Mouse (Mus musculus): Measurements from ENCODE around the gene Gpbar1. TPM values are rescaled to one million over a fixed set of nuclear protein-coding genes. Genes with fewer than 3 reads are reported as not detected.
"Not testable (repeated sequence)": the region's sequence is repeated elsewhere in the genome, so short reads cannot be mapped to it uniquely, and the experiment has no call there.

Gpbar1 gene
- polyA plus RNA-seq, 1 experiment, result 0.10 TPM

DNA sequence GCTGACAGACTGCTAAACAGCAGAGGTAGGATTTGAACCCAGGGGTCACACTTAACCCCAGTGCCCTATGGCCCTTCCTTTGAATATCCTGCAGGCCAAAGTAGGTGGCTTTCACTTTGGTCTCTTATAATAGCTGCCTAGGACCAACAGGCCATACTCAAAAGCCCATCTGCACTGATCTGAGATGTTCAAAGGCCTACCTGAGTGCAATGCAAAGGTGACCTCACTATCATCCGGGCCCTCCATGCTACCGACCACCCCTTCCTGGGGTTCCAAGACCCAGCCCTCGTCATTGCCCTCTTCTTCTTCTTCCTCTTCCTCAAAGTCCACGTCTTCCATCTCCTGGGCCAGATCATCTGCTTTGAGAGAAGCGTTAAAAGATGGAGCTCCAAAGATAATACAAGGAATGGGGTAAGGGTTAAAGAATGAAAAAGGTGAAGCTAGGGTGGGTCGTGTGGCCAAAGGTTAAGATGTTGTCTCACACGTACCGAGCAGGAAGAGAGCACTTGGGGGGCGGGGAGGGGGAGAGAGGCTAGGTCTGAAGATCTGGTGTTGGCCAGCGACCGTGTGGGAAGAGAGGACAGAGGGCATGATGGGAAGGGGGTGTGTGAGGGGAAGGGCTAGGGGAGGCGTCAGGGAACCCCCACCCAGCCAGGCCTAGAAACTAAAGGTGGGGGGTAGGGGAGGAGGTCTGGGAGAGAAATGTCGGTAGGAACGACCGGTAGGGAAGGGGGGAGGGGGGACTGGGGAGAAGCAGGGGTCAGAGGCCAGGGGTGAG, 5.5 kb downstream of the Gpbar1 start:
- Histone ChIP-seq H3K27me3 (ENCODE audit: control insufficient read depth, insufficient read depth, low read length) (no peaks in the 10 kb centered on the region), H3K36me3 (ENCODE audit: control insufficient read depth, insufficient read depth, low read length) (peaks cover 14% of the 10 kb centered on the region), H3K4me3 (ENCODE audit: control insufficient read depth, low read depth, low read length) (peak overlapping the region; percentile 96), H3K4me1 (ENCODE audit: control insufficient read depth, insufficient read depth, low read length) (peaks cover 8% of the 10 kb centered on the region), H3K27ac (ENCODE audit: control insufficient read depth, insufficient read depth, low read depth, low read length) (peak overlapping the region; percentile 92)
- TF ChIP-seq CTCF (IDR thresholded peaks at IDR 0.05; ENCODE audit: control insufficient read depth, insufficient read depth, insufficient replicate concordance, low read depth, low read length), result no peak
- TF ChIP-seq POLR2A (IDR thresholded peaks at IDR 0.05; ENCODE audit: control insufficient read depth, low read depth, low read length), result no peak

DNA sequence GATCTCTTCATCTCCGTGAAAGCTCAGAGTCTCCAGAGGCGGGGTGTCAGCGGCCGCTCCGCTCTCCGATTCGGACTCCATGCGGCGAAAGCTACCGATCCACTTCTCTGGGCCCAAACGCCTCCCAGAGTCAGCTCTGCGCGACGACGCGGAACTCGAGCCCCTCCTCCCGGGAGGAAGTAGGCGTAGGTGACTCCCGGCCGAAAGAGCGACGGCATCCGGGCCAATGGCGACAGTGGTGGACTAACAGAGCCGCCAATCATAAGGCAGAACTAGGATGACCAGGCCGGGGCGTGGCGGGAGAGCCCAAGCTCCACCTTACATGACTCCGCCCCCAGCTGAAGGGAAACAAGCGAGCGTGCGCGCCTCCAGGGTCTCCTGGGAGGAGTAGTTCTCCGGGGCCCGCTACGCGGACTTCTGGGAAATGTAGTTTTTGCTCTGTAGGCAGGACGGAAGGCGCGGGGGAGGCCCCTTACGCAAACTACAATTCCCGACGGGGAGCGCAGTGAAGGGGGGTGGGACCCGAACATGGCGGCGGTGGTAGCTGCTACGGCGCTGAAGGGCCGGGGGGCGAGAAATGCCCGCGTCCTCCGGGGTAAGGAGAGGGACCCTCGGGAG, 6.3 kb downstream of the Gpbar1 start, which contains the start of the genes Aamp and Pnkd:
TSS of gene Aamp (minus strand) at position 196 of the 618 bp plus-strand sequence.
TSS of gene Pnkd (plus strand) at position 388 of the 618 bp plus-strand sequence.
- Histone ChIP-seq H3K36me3 (ENCODE audit: control insufficient read depth, insufficient read depth, low read length) (peaks cover 14% of the 10 kb centered on the region), H3K27ac (ENCODE audit: control insufficient read depth, insufficient read depth, low read depth, low read length) (peak within 1 kb of the TSS; percentile 92), H3K4me3 (ENCODE audit: control insufficient read depth, low read depth, low read length) (peak within 1 kb of the TSS; percentile 96), H3K4me1 (ENCODE audit: control insufficient read depth, insufficient read depth, low read length) (peaks cover 8% of the 10 kb centered on the region), H3K27me3 (ENCODE audit: control insufficient read depth, insufficient read depth, low read length) (no peaks in the 10 kb centered on the region)
- TF ChIP-seq POLR2A (IDR thresholded peaks at IDR 0.05; ENCODE audit: control insufficient read depth, low read depth, low read length) (peak; percentile 77), CTCF (IDR thresholded peaks at IDR 0.05; ENCODE audit: control insufficient read depth, insufficient read depth, insufficient replicate concordance, low read depth, low read length) (peak; percentile 4; the same call in 1 of the 2 replicates)

DNA sequence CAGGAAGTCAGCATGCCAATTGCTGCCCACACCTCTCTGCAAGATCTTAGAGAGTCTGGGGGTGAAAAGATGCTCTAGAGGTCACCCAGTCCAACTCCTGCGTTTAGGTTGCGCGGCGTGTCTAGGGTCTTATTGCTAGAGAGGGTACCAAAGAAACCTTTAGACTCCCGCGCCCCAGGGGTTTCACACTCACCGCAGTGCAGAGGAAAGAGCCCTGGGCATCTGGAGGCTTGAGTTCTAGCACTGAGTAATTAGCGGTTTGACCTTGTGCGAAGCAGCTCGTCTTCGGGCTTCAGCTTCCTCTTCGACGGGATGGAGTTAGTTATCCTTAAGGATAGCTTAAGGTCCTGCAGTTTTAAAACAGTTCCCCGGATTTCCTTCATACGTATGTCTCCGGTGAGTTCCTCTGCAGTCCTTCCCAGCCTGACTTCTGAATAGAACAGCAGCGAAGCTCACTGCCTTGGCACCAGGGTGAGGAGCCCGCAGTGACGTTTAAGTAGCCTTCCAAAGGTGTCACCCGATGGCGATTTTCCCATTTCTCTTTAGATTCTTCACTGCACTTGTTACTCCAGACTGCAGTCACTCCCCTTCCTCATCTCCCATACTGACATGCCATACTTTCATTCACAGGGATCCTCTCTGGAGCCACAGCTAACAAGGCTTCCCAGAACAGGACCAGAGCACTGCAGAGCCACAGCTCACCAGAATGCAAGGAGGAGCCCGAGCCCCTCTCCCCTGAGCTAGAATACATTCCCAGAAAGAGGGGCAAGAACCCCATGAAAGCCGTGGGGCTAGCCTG, 7.1 kb downstream of the Gpbar1 start:
- peaks cover 12% of the 10 kb centered on the region for H3K36me3 ChIP-seq (ENCODE audit: control insufficient read depth, insufficient read depth, low read length)
- H3K27me3 ChIP-seq (ENCODE audit: control insufficient read depth, insufficient read depth, low read length), result no peaks in the 10 kb centered on the region
- peaks cover 8% of the 10 kb centered on the region for H3K4me1 ChIP-seq (ENCODE audit: control insufficient read depth, insufficient read depth, low read length)
- peak overlapping the region; percentile 62 for H3K27ac ChIP-seq (ENCODE audit: control insufficient read depth, insufficient read depth, low read depth, low read length)
- peak overlapping the region; percentile 96 for H3K4me3 ChIP-seq (ENCODE audit: control insufficient read depth, low read depth, low read length)
- no peak for TF ChIP-seq CTCF (IDR thresholded peaks at IDR 0.05; ENCODE audit: control insufficient read depth, insufficient read depth, insufficient replicate concordance, low read depth, low read length)
- no peak for TF ChIP-seq POLR2A (IDR thresholded peaks at IDR 0.05; ENCODE audit: control insufficient read depth, low read depth, low read length)

DNA sequence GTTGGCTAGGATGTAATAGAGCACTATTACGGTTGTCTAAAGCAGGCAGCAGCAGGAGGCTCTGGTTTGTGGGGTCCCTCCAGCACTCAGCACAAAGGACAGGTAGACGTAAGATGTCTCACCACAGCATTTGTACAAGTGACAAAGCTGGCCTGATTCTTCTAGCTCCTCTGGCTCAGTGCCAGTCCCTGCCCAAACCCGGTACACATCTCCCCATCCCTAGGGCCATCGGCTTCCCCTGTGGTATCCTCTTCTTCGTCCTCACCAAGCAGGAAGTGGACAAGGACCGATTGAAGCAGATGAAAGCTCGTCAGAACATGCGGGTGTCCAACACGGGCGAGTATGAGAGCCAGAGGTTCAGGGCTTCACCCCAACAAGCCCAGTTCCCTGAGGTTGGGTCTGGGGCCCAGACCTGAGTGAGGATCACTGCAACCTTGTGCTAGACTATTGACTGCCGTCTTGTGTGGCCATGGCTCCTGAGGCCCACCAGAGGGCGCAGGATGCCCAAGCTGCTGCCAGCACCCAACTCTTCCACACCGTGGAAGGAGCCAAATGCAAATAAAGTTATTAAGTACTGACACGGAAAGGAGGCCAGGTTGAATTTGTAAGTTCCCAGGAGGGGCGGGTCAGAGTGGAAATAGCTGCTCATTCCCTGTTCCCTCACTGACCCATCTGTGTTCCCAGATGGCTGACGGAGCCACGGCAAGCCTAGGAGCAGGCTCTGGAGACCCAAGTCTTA, 8.7 kb downstream of the Gpbar1 start:
- not testable (repeated sequence) for H3K4me3 ChIP-seq (ENCODE audit: control insufficient read depth, low read depth, low read length); H3K36me3 ChIP-seq (ENCODE audit: control insufficient read depth, insufficient read depth, low read length); H3K4me1 ChIP-seq (ENCODE audit: control insufficient read depth, insufficient read depth, low read length); H3K27me3 ChIP-seq (ENCODE audit: control insufficient read depth, insufficient read depth, low read length); H3K27ac ChIP-seq (ENCODE audit: control insufficient read depth, insufficient read depth, low read depth, low read length)
- TF ChIP-seq CTCF (IDR thresholded peaks at IDR 0.05; ENCODE audit: control insufficient read depth, insufficient read depth, insufficient replicate concordance, low read depth, low read length), result 0 out of 2 replicates have a peak, but pooled peaks have one; percentile 7

DNA sequence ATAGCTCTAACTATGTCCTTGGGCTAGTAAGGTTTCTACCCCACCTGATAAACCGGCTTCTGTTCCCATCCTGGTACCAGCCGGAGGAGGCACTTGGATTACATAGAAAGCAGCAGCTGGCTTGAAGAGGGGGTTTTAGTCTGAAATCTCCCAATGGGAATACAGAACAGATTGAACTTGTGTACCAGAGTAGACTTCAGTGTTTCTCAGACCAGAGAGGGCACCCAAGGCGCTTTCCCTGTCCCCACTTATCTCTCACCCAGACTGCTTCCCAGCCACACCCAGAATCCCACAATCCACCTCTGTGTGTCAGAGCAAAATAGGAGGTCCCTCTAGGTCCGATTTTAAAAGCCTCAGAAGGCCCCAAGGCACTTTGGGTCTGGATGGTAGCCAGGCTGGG, 10.0 kb downstream of the Gpbar1 start:
- no peak overlapping the region for H3K4me3 ChIP-seq (ENCODE audit: control insufficient read depth, low read depth, low read length)
- TF ChIP-seq CTCF (IDR thresholded peaks at IDR 0.05; ENCODE audit: control insufficient read depth, insufficient read depth, insufficient replicate concordance, low read depth, low read length) (no peak), POLR2A (IDR thresholded peaks at IDR 0.05; ENCODE audit: control insufficient read depth, low read depth, low read length) (no peak)
- no peak overlapping the region for H3K27ac ChIP-seq (ENCODE audit: control insufficient read depth, insufficient read depth, low read depth, low read length)
- no peaks in the 10 kb centered on the region; the same call in 1 of the 2 replicates for H3K36me3 ChIP-seq (ENCODE audit: control insufficient read depth, insufficient read depth, low read length)
- H3K27me3 ChIP-seq (ENCODE audit: control insufficient read depth, insufficient read depth, low read length), result no peaks in the 10 kb centered on the region
- peaks cover 8% of the 10 kb centered on the region for H3K4me1 ChIP-seq (ENCODE audit: control insufficient read depth, insufficient read depth, low read length)

DNA sequence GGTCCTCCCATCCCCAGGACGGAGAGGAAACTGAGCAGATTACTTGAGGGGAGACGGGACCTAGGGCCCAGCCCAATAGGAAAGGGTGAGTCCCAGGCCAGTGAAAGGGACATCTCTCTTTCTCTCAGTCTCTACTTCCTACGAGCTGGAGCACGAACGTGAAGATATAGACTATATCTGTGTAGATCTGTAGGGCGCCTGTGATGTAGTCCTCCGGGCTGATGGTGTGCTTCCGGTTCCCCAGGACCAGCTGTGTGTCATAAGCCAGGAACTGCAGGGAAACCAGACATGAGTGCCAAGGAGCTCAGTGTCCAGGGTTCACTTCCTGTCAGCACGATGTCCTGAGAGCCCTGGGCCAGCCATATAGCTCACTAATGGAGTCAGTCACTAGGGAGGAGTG, 10.9 kb downstream of the Gpbar1 start:
- no peaks in the 10 kb centered on the region for H3K27me3 ChIP-seq (ENCODE audit: control insufficient read depth, insufficient read depth, low read length)
- no peak overlapping the region for H3K27ac ChIP-seq (ENCODE audit: control insufficient read depth, insufficient read depth, low read depth, low read length)
- TF ChIP-seq CTCF (IDR thresholded peaks at IDR 0.05; ENCODE audit: control insufficient read depth, insufficient read depth, insufficient replicate concordance, low read depth, low read length), result no peak
- no peak for TF ChIP-seq POLR2A (IDR thresholded peaks at IDR 0.05; ENCODE audit: control insufficient read depth, low read depth, low read length)
- H3K4me1 ChIP-seq (ENCODE audit: control insufficient read depth, insufficient read depth, low read length), result peaks cover 6% of the 10 kb centered on the region
- no peaks in the 10 kb centered on the region; the same call in 1 of the 2 replicates for H3K36me3 ChIP-seq (ENCODE audit: control insufficient read depth, insufficient read depth, low read length)
- no peak overlapping the region for H3K4me3 ChIP-seq (ENCODE audit: control insufficient read depth, low read depth, low read length)

Data from testis, adult 2 months (tissue).